Mouse (Mus musculus) ZHBTc4 (cell line): ENCODE measurements at regions not wholly inside any gene's neighbourhood (a gene's known extent, or its start where the extent isn't known, plus 50 kb on each side); places are given as distances from the start of the nearest gene placed in this dataset.

Experiments used
- DNase-seq: peaks from one replicate; pipeline ENCODE4 v3.0.0-alpha.2; 2011; ENCODE audit warnings: low read depth, low spot score

GRCm38 (mm10) chr6:107350503-107350902 is 179.1 kb upstream of the Lrrn1 start:
- DNase-seq = no peak

GRCm38 (mm10) chr6:107375274-107375673 is 154.3 kb upstream of the Lrrn1 start:
- no peak for DNase-seq

DNA sequence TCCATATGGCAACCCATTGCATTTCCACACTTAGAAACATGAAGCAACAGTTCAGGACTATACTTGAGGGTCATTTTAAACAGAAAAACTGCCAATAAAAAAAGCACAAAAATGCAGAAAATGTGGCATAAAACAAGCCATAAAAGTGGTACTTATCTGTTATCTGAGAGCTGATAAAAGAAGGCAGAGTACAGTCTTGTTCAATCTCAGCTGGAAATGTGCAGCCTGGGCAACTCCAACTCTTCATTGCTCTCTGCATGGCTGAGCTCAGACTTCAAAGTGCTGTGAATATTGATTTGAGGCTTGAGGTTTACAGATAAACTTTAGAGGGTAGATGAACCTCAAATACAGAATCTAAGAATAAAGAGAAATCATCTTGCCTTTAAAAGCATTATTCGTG is 151.1 kb upstream of the Lrrn1 start:
- no peak for DNase-seq

GRCm38 (mm10) chr6:107380621-107381020 is 148.9 kb upstream of the Lrrn1 start:
- DNase-seq = no peak

DNA sequence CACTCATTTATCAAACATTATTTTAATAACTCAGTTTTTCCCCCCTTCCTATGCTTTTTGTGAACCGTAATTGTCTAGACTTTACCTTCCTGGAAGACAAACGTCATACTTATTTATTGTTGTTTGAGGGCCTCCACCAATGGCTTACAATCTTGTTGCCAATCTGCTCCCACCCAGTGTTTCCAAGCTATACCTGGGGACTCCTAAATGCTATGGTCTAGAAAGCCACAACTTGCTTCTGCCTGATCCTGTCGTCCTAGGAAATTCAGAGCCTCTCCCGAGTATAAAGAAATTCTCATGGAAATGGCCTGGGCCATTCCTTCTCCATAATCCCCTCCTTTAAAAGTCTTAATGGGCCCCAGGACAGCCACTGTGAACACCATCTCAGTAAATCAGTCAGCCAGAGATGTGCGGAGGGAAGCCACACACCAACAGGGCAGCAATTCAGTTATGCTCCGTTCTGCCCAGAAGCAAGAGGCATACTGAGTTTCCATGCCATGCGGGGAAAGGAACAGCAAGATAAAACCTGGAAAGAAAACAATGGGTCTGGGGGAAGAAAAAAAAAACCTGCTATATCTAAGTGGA is 143.4 kb upstream of the Lrrn1 start:
- no peak for DNase-seq

- DNase-seq = no peak
These were observed 139.7 kb upstream of the Lrrn1 start for GRCm38 (mm10) chr6:107389892-107390291.

GRCm38 (mm10) chr6:107394611-107395010 is 135.0 kb upstream of the Lrrn1 start:
- DNase-seq = no peak

GRCm38 (mm10) chr6:107415766-107416165 is 113.8 kb upstream of the Lrrn1 start:
- peak; percentile 20 for DNase-seq

DNA sequence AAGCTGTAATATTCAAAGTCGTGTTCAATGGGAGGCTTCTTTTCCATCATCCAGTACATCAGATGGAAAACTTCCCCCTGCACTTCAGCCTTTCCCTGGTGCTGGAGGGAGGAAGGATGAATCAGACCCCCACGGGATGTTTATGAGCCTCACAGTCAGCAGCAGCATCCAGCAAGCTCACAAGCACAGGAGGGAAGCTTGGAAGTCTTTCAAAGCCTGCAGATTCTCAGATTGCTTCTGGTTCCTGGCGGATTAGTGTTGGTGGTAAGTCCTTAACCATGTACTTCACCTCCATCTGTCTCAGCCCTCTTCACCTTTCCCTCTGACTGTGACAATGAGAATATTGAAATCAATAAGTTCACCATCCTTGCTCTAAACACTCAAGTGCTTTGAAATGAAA is 107.5 kb upstream of the Lrrn1 start:
- DNase-seq = no peak

DNA sequence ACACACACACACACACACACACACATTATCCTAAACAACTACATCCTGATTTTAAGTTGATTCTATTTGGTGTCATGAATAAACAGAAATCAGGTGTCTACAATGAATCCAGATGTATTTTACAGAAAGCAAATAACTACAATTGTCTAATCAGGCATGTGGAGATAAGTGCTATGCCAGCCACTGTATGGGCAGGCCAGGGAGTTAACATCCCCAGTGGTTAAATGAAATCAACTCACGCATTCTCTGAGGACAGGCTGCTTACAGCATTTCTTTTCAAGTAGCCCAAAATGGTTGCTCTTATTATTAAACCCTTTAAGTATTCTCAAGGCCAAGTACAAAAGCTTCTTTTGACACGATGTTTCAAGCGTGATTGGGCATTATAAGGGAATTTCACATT is 103.0 kb upstream of the Lrrn1 start:
- no peak for DNase-seq

- DNase-seq = no peak
These were observed 98.5 kb upstream of the Lrrn1 start for GRCm38 (mm10) chr6:107431033-107431432.

DNA sequence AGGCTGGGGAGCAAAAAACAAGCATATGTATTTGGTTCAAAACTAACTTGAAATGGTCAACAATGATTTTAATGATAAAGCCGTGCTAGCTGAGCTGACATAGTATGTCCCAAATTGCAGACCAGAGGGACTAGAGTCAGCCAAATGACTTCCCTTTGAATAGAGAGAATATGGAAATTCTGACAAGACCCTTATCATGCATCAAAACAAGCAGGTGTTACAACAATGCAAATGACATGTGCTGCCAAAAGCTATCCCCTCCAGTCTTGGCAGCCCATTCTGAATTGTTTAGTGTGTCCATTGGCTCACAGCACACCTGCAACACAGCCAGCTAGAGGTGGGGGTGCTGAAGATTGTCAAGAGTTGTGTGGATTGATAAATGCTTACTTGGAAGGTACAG is 87.5 kb upstream of the Lrrn1 start:
- DNase-seq = no peak

DNA sequence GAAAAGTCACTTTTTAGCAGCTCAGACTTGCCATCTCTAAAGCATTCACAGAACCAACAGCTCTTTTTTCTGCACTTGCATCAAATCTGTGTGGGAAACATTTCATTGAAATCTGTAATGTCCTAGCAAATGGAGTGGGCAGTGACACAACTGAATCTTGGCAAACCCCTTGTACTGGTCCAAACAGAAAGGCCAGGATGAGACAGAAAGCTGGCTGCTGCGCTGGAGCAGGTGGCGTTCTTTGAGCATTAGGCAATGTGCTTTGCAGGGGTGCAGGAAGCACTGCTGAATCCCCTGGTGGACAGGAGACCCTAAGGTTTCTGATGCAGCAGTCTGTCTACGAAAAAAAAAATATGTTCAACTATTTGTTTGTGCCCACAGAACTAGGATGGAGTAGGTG is 85.2 kb upstream of the Lrrn1 start:
- DNase-seq = no peak

- no peak for DNase-seq
These were observed 70.3 kb upstream of the Lrrn1 start for GRCm38 (mm10) chr6:107459220-107459619.

DNA sequence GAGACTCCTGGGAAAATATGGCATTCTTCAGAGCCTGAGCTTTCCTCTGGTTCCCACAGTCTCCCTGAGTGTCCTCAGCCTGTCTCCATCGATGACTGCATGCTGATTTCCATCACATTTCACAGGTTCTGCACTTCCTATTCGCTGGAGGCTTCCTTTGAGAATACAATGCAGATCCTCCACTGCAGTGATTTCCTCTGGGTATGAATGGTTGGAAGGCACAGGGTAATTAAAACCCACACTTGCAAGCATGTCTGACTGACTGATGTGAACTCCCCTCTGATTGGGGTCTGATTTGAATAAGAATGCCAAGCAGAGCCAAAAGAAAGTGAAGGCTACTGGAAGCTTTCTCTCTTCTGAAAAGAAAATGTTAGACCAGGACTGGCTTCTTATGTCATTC is 67.1 kb upstream of the Lrrn1 start:
- peak; percentile 49 for DNase-seq

GRCm38 (mm10) chr6:107473395-107473794 is 56.2 kb upstream of the Lrrn1 start:
- DNase-seq = no peak

GRCm38 (mm10) chr6:107474125-107474524 is 55.4 kb upstream of the Lrrn1 start:
- DNase-seq = no peak
